Mouse (Mus musculus): ENCODE results near the gene Zfp524. TPM values are rescaled to one million over a fixed set of nuclear protein-coding genes. Genes with fewer than 3 reads are reported as not detected.
"Not testable (repeated sequence)": the region's sequence is repeated elsewhere in the genome, so short reads cannot be mapped to it uniquely, and the experiment has no call there.

The Zfp524 gene
- polyA plus RNA-seq, 2 experiments, result 8.9 to 9.5 TPM

DNA sequence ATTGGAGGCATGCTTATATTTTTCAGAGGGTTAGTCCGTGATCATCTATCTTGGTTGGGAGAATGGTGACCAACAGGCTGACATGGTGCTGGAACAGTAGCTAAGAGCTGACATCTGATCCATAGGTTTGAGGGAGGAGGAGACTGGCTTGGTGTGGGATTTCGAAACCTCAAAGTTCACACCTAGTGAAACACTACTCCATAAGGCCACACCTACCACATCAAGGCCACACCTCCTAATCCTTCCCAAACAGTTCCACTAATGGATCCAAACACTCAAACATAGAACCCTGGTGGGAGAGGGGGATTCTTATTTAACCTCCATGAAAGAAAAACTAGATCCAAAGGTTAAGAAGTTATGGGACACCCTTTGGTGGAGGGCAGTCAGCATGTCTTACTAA is 2.7 kb downstream of the Zfp524 start:
- no peak overlapping the region for H3K4me2 ChIP-seq (ENCODE audit: low read depth)
- H3K27me3 ChIP-seq (ENCODE audit: control insufficient read depth, insufficient read depth, low read length), result no peaks in the 10 kb centered on the region
- peaks cover 13% of the 10 kb centered on the region for H3K36me3 ChIP-seq (replicated peaks; ENCODE audit: control insufficient read depth, insufficient read depth, low read depth)
- no peaks in the 10 kb centered on the region; the same call in 1 of the 2 replicates for H3K9me3 ChIP-seq (ENCODE audit: control insufficient read depth, low read length)
- H3K27ac ChIP-seq, result no peak overlapping the region
- ATAC-seq (ENCODE audit: insufficient read depth), result no peak
- H3K4me3 ChIP-seq (ENCODE audit: insufficient read depth in 1 of 2, low read depth in 2 of 2, low read length in 2 of 2), result no peak overlapping the region
- no peak overlapping the region for H3K9ac ChIP-seq (replicated peaks)
- TF ChIP-seq EP300 (IDR thresholded peaks at IDR 0.05; ENCODE audit: low read depth), result no peak
- TF ChIP-seq CTCF (IDR thresholded peaks at IDR 0.05; ENCODE audit: low read depth), result no peak
- DNase-seq (ENCODE audit: low read depth in 3 of 3, low spot score in 3 of 3), result no peak
- peaks cover 13 to 20% of the 10 kb centered on the region in 2 experiments for H3K4me1 ChIP-seq (replicated peaks; ENCODE audit: control insufficient read depth in 2 of 2, insufficient read depth in 2 of 2, low read length in 1 of 2)
- 87% methylated on average over 2 of the region's 2 CpGs for WGBS (ENCODE audit: insufficient replicate concordance)

DNA sequence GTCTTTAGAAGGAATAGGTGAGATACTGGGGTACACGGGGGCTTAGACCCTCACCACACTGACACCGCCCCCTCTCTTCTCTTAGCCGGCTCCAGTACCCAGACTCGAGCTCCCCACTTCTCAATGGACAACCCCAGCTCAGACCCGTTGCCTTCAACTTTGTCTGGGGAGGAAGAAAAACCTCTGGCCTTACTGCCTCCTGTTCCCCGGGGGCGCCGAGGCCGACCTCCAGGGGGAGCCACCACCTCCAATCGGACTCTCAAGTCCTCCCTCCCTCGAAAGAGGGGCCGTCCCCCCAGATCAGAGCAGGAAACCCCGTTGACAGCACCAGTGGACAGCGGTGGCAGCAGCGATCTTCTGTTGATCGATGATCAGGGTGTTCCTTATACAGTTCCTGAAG is 3.1 kb downstream of the Zfp524 start:
- no peaks in the 10 kb centered on the region; the same call in 1 of the 2 replicates for H3K9me3 ChIP-seq (ENCODE audit: control insufficient read depth, low read length)
- peaks cover 9% of the 10 kb centered on the region for H3K36me3 ChIP-seq (replicated peaks; ENCODE audit: control insufficient read depth, insufficient read depth, low read depth)
- no peaks in the 10 kb centered on the region for H3K27me3 ChIP-seq (ENCODE audit: control insufficient read depth, insufficient read depth, low read length)
- ATAC-seq (ENCODE audit: insufficient read depth) (no peak), DNase-seq (ENCODE audit: low read depth in 3 of 3, low spot score in 3 of 3) (no peak)
- H3K9ac ChIP-seq (replicated peaks), result no peak overlapping the region
- 78% methylated on average over 16 of the region's 16 CpGs for WGBS (ENCODE audit: insufficient replicate concordance)
- no peak for TF ChIP-seq EP300 (IDR thresholded peaks at IDR 0.05; ENCODE audit: low read depth)
- peak; percentile 38 for TF ChIP-seq CTCF (IDR thresholded peaks at IDR 0.05; ENCODE audit: low read depth)
- no peak overlapping the region for H3K27ac ChIP-seq
- H3K4me3 ChIP-seq (ENCODE audit: insufficient read depth in 1 of 2, low read depth in 2 of 2, low read length in 2 of 2), result no peak overlapping the region
- no peak overlapping the region for H3K4me2 ChIP-seq (ENCODE audit: low read depth)
- H3K4me1 ChIP-seq (replicated peaks; ENCODE audit: control insufficient read depth in 2 of 2, insufficient read depth in 2 of 2, low read length in 1 of 2), result peaks cover 13 to 20% of the 10 kb centered on the region in 2 experiments

DNA sequence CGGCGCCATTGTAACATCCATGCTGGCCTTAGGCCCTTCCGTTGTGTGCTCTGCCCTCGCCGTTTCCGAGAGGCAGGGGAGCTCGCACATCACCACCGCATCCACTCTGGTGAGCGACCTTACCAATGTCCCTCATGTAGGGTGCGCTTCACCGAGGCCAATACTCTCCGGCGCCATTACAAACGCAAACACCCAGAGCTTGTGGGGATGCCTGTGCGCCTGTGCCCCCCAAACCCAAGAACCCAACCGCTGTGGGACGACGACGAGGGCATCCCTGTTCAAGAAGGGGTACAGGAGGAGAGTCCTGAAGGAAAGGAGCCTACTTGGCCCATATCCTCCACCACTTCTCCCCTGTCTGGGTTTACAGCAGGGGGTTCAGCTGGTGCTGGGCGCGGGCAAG is 3.7 kb downstream of the Zfp524 start:
- Histone ChIP-seq H3K27me3 (ENCODE audit: control insufficient read depth, insufficient read depth, low read length) (no peaks in the 10 kb centered on the region), H3K4me1 (replicated peaks; ENCODE audit: control insufficient read depth in 2 of 2, insufficient read depth in 2 of 2, low read length in 1 of 2) (peaks cover 13 to 20% of the 10 kb centered on the region in 2 experiments), H3K4me3 (ENCODE audit: insufficient read depth in 1 of 2, low read depth in 2 of 2, low read length in 2 of 2) (no peak overlapping the region), H3K27ac (no peak overlapping the region), H3K36me3 (replicated peaks; ENCODE audit: control insufficient read depth, insufficient read depth, low read depth) (peaks cover 4% of the 10 kb centered on the region), H3K9ac (replicated peaks) (no peak overlapping the region), H3K9me3 (ENCODE audit: control insufficient read depth, low read length) (no peaks in the 10 kb centered on the region; the same call in 1 of the 2 replicates), H3K4me2 (ENCODE audit: low read depth) (no peak overlapping the region)
- WGBS (ENCODE audit: insufficient replicate concordance), result 88% methylated on average over 21 of the region's 21 CpGs
- DNase-seq (ENCODE audit: low read depth in 3 of 3, low spot score in 3 of 3) (no peak), ATAC-seq (ENCODE audit: insufficient read depth) (no peak)
- TF ChIP-seq EP300 (IDR thresholded peaks at IDR 0.05; ENCODE audit: low read depth) (no peak), CTCF (IDR thresholded peaks at IDR 0.05; ENCODE audit: low read depth) (no peak)

DNA sequence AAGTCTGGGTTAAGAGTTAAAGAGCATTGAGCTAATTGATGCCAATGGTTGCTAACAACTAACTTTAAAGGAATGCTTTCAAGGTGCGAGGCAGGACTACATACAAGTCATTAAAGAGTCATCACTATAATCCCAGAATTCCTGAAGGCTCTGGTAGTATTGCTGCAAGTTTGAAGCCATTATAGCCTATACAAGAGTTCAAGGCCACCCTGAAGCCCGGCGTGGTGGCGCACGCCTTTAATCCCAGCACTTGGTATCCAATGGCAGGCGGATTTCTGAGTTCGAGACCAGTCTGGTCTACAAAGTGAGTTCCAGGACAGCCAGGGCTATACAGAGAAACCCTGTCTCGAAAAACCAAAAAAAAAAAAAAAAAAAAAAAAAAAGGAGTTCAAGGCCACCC is 5.4 kb downstream of the Zfp524 start:
- peak overlapping the region in 1 of 2 experiments; percentile 81; a peak in 2 of 4 replicates for H3K4me3 ChIP-seq (ENCODE audit: insufficient read depth in 1 of 2, low read depth in 2 of 2, low read length in 2 of 2)
- peak overlapping the region; percentile 79 for H3K9ac ChIP-seq (replicated peaks)
- H3K4me2 ChIP-seq (ENCODE audit: low read depth), result peak overlapping the region; percentile 66
- peak overlapping the region; percentile 82 for H3K27ac ChIP-seq
- H3K4me1 ChIP-seq (replicated peaks; ENCODE audit: control insufficient read depth in 2 of 2, insufficient read depth in 2 of 2, low read length in 1 of 2), result peaks cover 10 to 16% of the 10 kb centered on the region in 2 experiments
- H3K27me3 ChIP-seq (ENCODE audit: control insufficient read depth, insufficient read depth, low read length); H3K36me3 ChIP-seq (replicated peaks; ENCODE audit: control insufficient read depth, insufficient read depth, low read depth); ATAC-seq (ENCODE audit: insufficient read depth); H3K9me3 ChIP-seq (ENCODE audit: control insufficient read depth, low read length); DNase-seq (ENCODE audit: low read depth in 3 of 3, low spot score in 3 of 3): not testable (repeated sequence)
- 29% methylated on average over 8 of the region's 8 CpGs for WGBS (ENCODE audit: insufficient replicate concordance)

DNA sequence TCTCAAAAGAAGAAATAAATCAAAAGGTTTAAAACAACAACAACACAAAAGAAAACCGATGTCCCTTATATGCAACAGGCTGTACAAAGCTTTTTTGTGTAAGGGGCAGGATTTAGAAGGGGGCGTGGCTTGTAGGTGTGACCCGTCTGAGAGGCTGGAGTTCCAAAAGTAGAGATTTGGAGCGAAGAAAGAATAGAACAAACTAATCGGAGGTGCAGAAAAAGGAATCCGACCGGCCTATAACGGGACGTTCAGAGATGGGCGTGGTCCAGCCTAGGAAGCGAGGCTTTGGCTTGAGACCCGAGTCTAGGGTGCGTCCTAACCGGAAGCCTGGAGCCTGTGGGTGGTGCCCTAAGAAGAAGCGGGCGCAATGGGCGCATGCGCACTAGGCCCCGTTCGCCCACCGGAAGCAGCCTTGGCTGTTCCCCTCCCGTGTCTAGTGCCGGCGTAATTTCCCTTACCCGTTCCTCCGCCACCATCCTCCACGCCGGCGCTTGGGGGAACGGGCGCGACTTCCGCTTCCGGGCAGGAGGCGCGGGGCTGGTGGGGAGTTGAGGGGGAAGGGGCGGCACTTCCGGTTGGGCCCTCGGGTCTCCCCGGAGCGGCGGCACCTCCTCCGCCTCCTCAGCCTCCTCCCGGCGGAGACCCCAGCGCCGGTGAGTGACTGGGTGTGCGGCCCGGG is 5.9 kb downstream of the Zfp524 start, which contains the start of the genes Zfp865 and Ccdc106:
Zfp865 (plus strand) TSS at position 377 of the 682 bp plus-strand sequence.
Ccdc106 (plus strand) TSS at position 554 of the 682 bp plus-strand sequence.
- DNase-seq (ENCODE audit: low read depth in 3 of 3, low spot score in 3 of 3), result peak; percentile 94 to 95 (median 95)
- ATAC-seq (ENCODE audit: insufficient read depth), result peak; percentile 84
- Histone ChIP-seq H3K36me3 (replicated peaks; ENCODE audit: control insufficient read depth, insufficient read depth, low read depth) (peaks cover 4% of the 10 kb centered on the region), H3K27me3 (ENCODE audit: control insufficient read depth, insufficient read depth, low read length) (no peaks in the 10 kb centered on the region), H3K4me3 (ENCODE audit: insufficient read depth in 1 of 2, low read depth in 2 of 2, low read length in 2 of 2) (peak within 1 kb of the TSS; percentile 81 to 84), H3K9me3 (ENCODE audit: control insufficient read depth, low read length) (no peaks in the 10 kb centered on the region; the same call in 1 of the 2 replicates), H3K9ac (replicated peaks) (peak within 1 kb of the TSS; percentile 79), H3K4me2 (ENCODE audit: low read depth) (peak within 1 kb of the TSS; percentile 66), H3K27ac (peak within 1 kb of the TSS; percentile 82), H3K4me1 (replicated peaks; ENCODE audit: control insufficient read depth in 2 of 2, insufficient read depth in 2 of 2, low read length in 1 of 2) (peaks cover 10 to 16% of the 10 kb centered on the region in 2 experiments)
- peak; percentile 22; the same call in 1 of the 2 replicates for TF ChIP-seq CTCF (IDR thresholded peaks at IDR 0.05; ENCODE audit: low read depth)
- TF ChIP-seq EP300 (IDR thresholded peaks at IDR 0.05; ENCODE audit: low read depth), result no peak
- WGBS (ENCODE audit: insufficient replicate concordance), result under 1% methylated on average over 49 of the region's 49 CpGs

Data from liver, embryonic 14.5 days (tissue).